Mouse (Mus musculus) embryonic facial prominence, embryonic 10.5 days (tissue): ENCODE data around the gene Apol7c. TPM values are rescaled to one million over a fixed set of nuclear protein-coding genes. Genes with fewer than 3 reads are reported as not detected.
"Not testable (repeated sequence)": the region's sequence is repeated elsewhere in the genome, so short reads cannot be mapped to it uniquely, and the experiment has no call there.

Experiments used
- DNase-seq: peaks from one replicate; pipeline ENCODE4 v3.0.0-alpha.2; 2017; ENCODE audit warnings: low spot score
- H3K27ac ChIP-seq: fragments of 300-500 bp; sonication (generic); replicated peaks from 2 replicates; pipeline ENCODE4 v1.5.1; 2016; ENCODE audit warnings: mild to moderate bottlenecking
- H3K27me3 ChIP-seq: fragments of 300-500 bp; sonication (generic); replicated peaks from 2 replicates; pipeline ENCODE4 v1.6.1; 2016; ENCODE audit warnings: low read depth, mild to moderate bottlenecking; ENCODE audit not compliant: poor library complexity, severe bottlenecking
- H3K36me3 ChIP-seq: fragments of 300-500 bp; sonication (generic); replicated peaks from 2 replicates; pipeline ENCODE4 v1.6.1; 2016; ENCODE audit warnings: mild to moderate bottlenecking, moderate library complexity
- H3K4me1 ChIP-seq: fragments of 300-500 bp; sonication (generic); 2 replicates; pipeline ENCODE4 v1.6.1; 2016
- H3K4me3 ChIP-seq: fragments of 300-500 bp; sonication (generic); 2 replicates; pipeline ENCODE4 v1.5.1; 2016; ENCODE audit warnings: mild to moderate bottlenecking, moderate library complexity
- H3K9me3 ChIP-seq: fragments of 300-500 bp; sonication (generic); 2 replicates; pipeline ENCODE4 v1.6.1; 2016; ENCODE audit warnings: mild to moderate bottlenecking
- WGBS: fragments of 180-500 bp; shearing (Covaris S2); methylation state at CpG from one replicate; pipeline ENCODE4 v1.1.7; 2016; 5-methylcytosine and 5-hydroxymethylcytosine counted together
- polyA plus RNA-seq: library from polyadenylated mRNA; unstranded; fragments of >200 nt; fragmentation: Nextera tagmentation; extraction: Ambion mirVana; gene quantifications from 2 replicates; pipeline ENCODE4 v1.2.1, GENCODE M21; 2016

Gene Apol7c
- polyA plus RNA-seq, 1 experiment from 2014 or later, result not detected

GRCm38 (mm10) chr15:77476693-77477092, 56.4 kb downstream of the Apol7c start, which contains the start of gene Apol10a:
TSS of gene Apol10a (plus strand) at chr15:77477047.
- not testable (repeated sequence) for DNase-seq, H3K4me3 ChIP-seq, H3K9me3 ChIP-seq, H3K27me3 ChIP-seq, H3K4me1 ChIP-seq, H3K27ac ChIP-seq, H3K36me3 ChIP-seq
- 83% methylated on average over 2 of the region's 2 CpGs for WGBS

Other genes with a start within 250 kb of the Apol7c start
- 60.7 and 61.9 TPM in 2 replicates for gene Rbfox2, start 226.3 kb downstream of the Apol7c start, polyA plus RNA-seq
- not detected in 2 replicates for gene Apol7a, start 134.2 kb downstream of the Apol7c start, polyA plus RNA-seq
- gene Apol9a, start 122.2 kb downstream of the Apol7c start, polyA plus RNA-seq, result not detected in 2 replicates
- gene Apol7b, start 85.8 kb downstream of the Apol7c start, polyA plus RNA-seq, result not detected in 2 replicates
- not detected in 2 replicates for gene Apol10a, start 56.3 kb downstream of the Apol7c start, polyA plus RNA-seq
- gene Apol11a, start 25.0 kb downstream of the Apol7c start, polyA plus RNA-seq, result not detected in 2 replicates
- not detected in 2 replicates for gene 1700025B11Rik, start 28.6 kb upstream of the Apol7c start, polyA plus RNA-seq
- 0.06 and 0.12 TPM in 2 replicates for gene Apol10b, start 62.8 kb upstream of the Apol7c start, polyA plus RNA-seq
- not detected in 2 replicates for gene Gm36245, start 65.9 kb upstream of the Apol7c start, polyA plus RNA-seq
- gene Apol11b, start 110.0 kb upstream of the Apol7c start, polyA plus RNA-seq, result not detected in 2 replicates
- gene Apol7e, start 165.5 kb upstream of the Apol7c start, polyA plus RNA-seq, result not detected in 2 replicates
- gene Apol9b, start 195.7 kb upstream of the Apol7c start, polyA plus RNA-seq, result not detected in 2 replicates
- 0.14 and 0.32 TPM in 2 replicates for gene Apol8, start 223.7 kb upstream of the Apol7c start, polyA plus RNA-seq